Mouse (Mus musculus) bone marrow, adult 2 months (tissue): Measurements from ENCODE around the gene 2510009E07Rik.

Experiments
- CTCF ChIP-seq: fragments of 200-500 bp; IDR thresholded peaks from 2 replicates; pipeline ENCODE4 v1.5.1; 2011; ENCODE audit warnings: low read length, control low read depth; ENCODE audit not compliant: control insufficient read depth, insufficient read depth
- POLR2A ChIP-seq: fragments of 200-500 bp; IDR thresholded peaks from 2 replicates; pipeline ENCODE4 v1.6.1; 2011; ENCODE audit warnings: low read depth, mild to moderate bottlenecking, control low read depth, low read length, borderline replicate concordance; ENCODE audit not compliant: control insufficient read depth

DNA sequence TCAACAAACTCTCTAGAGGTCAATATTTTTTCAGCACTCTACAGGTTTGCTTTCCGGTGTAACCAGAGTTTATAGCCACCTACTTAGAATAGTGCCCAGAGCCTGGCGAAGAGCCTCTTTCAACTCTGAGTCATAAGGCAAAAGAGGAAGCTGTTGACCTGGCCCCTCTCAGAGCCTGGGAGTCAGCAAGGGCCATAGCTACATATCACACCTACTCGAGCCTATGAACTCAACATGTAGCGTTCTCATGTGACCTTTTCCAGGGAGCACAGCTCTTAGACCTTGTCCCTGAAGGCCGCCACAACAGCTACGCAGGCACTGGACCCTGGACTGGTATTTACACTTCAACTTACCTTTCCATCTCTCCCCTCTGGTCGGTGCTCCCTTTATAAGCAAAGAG lies 25.3 kb upstream of the 2510009E07Rik start:
- TF ChIP-seq POLR2A (no peak), CTCF (no peak)
